Mouse (Mus musculus): ENCODE measurements around the gene R3hdm2.

- no peak for TF ChIP-seq CTCF (IDR thresholded peaks at IDR 0.05)
- TF ChIP-seq EP300 (IDR thresholded peaks at IDR 0.05) = no peak
These were observed 140.7 kb downstream of the R3hdm2 start for GRCm38 (mm10) chr10:127520714-127521357.
